Mouse (Mus musculus) heart, adult 2 months (tissue): ENCODE results near the gene Mtf1.

Source experiments
- CTCF ChIP-seq: fragments of 200-600 bp; IDR thresholded peaks from 2 replicates; pipeline ENCODE4 v1.8.1; 2022; ENCODE audit warnings: antibody characterized with exemption, mild to moderate bottlenecking, moderate library complexity
- EP300 ChIP-seq: fragments of 200-500 bp; IDR thresholded peaks from 2 replicates; pipeline ENCODE4 v1.6.1; 2011; ENCODE audit warnings: low read depth, low read length, control low read depth; ENCODE audit not compliant: insufficient read depth

GRCm38 (mm10) chr4:124768963-124769591 is 32.8 kb upstream of the Mtf1 start:
- TF ChIP-seq EP300 (no peak), CTCF (no peak)
